Mouse (Mus musculus) limb, embryonic 11.5 days (tissue): ENCODE data around the gene Trmt10c. TPM values are rescaled to one million over a fixed set of nuclear protein-coding genes. Genes with fewer than 3 reads are reported as not detected.
"Not testable (repeated sequence)": the region's sequence is repeated elsewhere in the genome, so short reads cannot be mapped to it uniquely, and the experiment has no call there.

Source experiments
- ATAC-seq: fragments of 200-750 bp; cut with Nextera tagmentation; 2 replicates; pipeline ENCODE4 v1.8.0; 2017; ENCODE audit warnings: low read depth; ENCODE audit not compliant: insufficient number of reproducible peaks, low FRiP score, low TSS enrichment
- DNase-seq: peaks from one replicate; pipeline ENCODE4 v3.0.0-alpha.2; 2015; ENCODE audit warnings: low spot score
- H3K27ac ChIP-seq: fragments of 300-500 bp; sonication (generic); replicated peaks from 2 replicates; pipeline ENCODE4 v1.5.1; 2014; ENCODE audit warnings: low read depth, mild to moderate bottlenecking, low read length
- H3K27me3 ChIP-seq: fragments of 300-500 bp; sonication (generic); 2 replicates; pipeline ENCODE4 v1.6.1; 2014; ENCODE audit warnings: mild to moderate bottlenecking, low read length, mixed read lengths; ENCODE audit not compliant: control insufficient read depth, insufficient read depth
- H3K36me3 ChIP-seq: fragments of 300-500 bp; sonication (generic); 2 replicates; pipeline ENCODE4 v1.6.1; 2014; ENCODE audit warnings: mild to moderate bottlenecking, low read length, moderate library complexity, mixed read lengths; ENCODE audit not compliant: control insufficient read depth, insufficient read depth
- H3K4me1 ChIP-seq: fragments of 300-500 bp; sonication (generic); 2 replicates; pipeline ENCODE4 v1.6.1; 2014; ENCODE audit warnings: low read length, mixed read lengths; ENCODE audit not compliant: control insufficient read depth, insufficient read depth
- H3K4me2 ChIP-seq: fragments of 300-500 bp; sonication (generic); 2 replicates; pipeline ENCODE4 v1.6.1; 2014; ENCODE audit warnings: low read depth, mild to moderate bottlenecking, moderate library complexity; ENCODE audit not compliant: severe bottlenecking
- H3K4me3 ChIP-seq: fragments of 300-500 bp; sonication (generic); 2 replicates; pipeline ENCODE4 v1.5.1; 2014; ENCODE audit warnings: low read depth, low read length
- H3K9ac ChIP-seq: fragments of 300-500 bp; sonication (generic); 2 replicates; pipeline ENCODE4 v1.6.1; 2014; ENCODE audit warnings: mild to moderate bottlenecking, low read length
- H3K9me3 ChIP-seq: fragments of 300-500 bp; sonication (generic); 2 replicates; pipeline ENCODE4 v1.6.1; 2016; ENCODE audit warnings: low read length; ENCODE audit not compliant: control insufficient read depth
- WGBS: fragments of 180-500 bp; shearing (Covaris S2); extraction: QIAGEN DNeasy Blood & Tissue Kit; methylation state at CpG from one replicate; pipeline ENCODE4 v1.1.7; 2014; 5-methylcytosine and 5-hydroxymethylcytosine counted together
- polyA plus RNA-seq: library from polyadenylated mRNA; unstranded; fragments of >200 nt; fragmentation: Nextera tagmentation; extraction: Ambion mirVana; gene quantifications from 2 replicates; pipeline ENCODE4 v1.2.1, GENCODE M21; 2014

The Trmt10c gene
- polyA plus RNA-seq, 1 experiment from 2014 or later: 35.7 TPM

DNA sequence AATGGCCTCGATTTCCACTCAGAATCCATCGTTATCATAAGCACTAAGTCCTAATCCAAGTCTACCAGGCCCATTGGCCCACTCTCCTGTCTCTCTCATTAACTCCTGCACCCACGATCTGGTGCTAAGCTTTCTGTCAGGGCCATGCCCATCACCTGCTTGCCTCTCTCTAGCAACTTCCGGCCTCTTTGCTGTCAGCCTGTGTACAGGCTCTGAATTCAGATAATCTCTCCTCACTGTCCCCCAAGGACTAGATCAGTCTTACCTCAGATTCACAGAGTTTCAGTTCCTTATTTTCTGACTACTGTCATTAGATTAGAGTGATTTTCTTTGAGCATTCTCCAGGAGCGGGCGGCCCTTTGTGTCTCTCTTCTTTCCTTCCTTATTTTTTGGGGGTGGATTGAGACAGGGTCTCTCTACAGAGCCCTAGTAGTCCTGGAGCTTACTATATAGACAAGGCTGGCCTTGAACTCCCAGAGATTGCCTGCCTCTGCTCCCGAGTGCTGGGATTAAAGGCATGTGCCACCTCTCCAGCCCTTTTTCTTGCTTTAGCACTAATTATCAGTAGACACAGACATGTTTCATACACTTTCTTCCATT lies 24.5 kb upstream of the Trmt10c start:
- Histone ChIP-seq H3K4me3 (no peak overlapping the region), H3K4me2 (no peak overlapping the region), H3K27me3 (no peaks in the 10 kb centered on the region), H3K9me3 (no peaks in the 10 kb centered on the region), H3K27ac (no peak overlapping the region), H3K36me3 (no peaks in the 10 kb centered on the region), H3K4me1 (no peaks in the 10 kb centered on the region), H3K9ac (no peak overlapping the region)
- ATAC-seq (no peak), DNase-seq (no peak)
- WGBS: 76% methylated on average over 7 of the region's 7 CpGs

DNA sequence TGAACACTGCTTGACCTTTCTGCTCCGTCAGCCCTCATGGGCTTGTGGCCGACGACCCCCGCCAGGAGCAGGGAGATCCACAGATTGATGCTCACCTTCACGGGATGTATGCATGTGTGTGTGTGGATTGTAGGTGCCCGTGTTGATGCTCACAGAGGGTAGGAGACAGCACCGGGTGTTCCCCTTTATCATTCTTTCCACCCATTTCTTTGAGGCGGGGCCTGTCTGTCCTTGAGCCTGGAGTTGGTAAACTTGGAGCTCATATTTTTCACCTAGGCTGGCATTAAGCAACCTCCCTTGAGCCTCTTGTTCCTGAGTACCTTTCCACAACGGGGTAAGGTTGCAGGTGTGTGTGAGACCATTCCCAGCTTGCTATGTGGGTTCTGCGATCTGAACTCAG lies 20.5 kb upstream of the Trmt10c start:
- DNase-seq: no peak
- Histone ChIP-seq H3K9ac (no peak overlapping the region), H3K9me3 (no peaks in the 10 kb centered on the region), H3K36me3 (no peaks in the 10 kb centered on the region), H3K27ac (no peak overlapping the region), H3K4me1 (no peaks in the 10 kb centered on the region), H3K27me3 (no peaks in the 10 kb centered on the region), H3K4me3 (no peak overlapping the region), H3K4me2 (no peak overlapping the region)
- 91% methylated on average over 10 of the region's 10 CpGs for WGBS
- ATAC-seq: no peak

DNA sequence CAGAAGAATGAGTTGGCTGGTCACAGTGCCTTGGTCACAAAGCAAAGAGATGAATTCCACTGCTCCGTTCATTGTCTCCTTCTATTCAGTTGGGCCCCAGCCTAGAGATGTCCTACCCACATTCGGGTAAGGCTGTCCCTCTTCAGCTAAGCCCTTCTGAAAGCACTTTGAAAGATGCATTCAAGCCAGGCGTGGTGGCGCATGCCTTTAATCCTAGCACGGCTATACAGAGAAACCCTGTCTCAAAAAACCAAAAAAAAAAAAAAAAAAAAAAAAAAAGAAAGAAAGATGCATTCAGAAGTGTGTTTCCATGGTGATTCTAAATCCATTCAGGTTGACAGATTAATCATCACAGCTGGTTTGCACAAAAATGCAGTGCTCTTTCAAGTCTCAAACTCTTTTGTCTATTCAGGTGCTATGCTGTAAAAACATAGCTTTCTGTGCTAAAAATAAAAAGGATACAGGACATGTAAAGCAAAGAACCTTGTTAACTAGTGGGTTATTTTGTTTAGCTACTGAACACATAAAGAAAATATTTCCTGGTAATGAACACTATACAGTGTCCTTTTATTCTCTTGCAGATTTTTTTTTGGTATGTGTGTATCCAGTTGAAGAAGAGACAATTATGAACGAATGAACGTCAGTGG lies 19.4 kb upstream of the Trmt10c start:
- Histone ChIP-seq H3K36me3 (no peaks in the 10 kb centered on the region), H3K4me1 (no peaks in the 10 kb centered on the region), H3K27me3 (no peaks in the 10 kb centered on the region), H3K4me3 (no peak overlapping the region), H3K4me2 (no peak overlapping the region), H3K27ac (no peak overlapping the region), H3K9ac (no peak overlapping the region), H3K9me3 (no peaks in the 10 kb centered on the region)
- DNase-seq (no peak), ATAC-seq (no peak)
- WGBS: 80% methylated on average over 7 of the region's 7 CpGs

DNA sequence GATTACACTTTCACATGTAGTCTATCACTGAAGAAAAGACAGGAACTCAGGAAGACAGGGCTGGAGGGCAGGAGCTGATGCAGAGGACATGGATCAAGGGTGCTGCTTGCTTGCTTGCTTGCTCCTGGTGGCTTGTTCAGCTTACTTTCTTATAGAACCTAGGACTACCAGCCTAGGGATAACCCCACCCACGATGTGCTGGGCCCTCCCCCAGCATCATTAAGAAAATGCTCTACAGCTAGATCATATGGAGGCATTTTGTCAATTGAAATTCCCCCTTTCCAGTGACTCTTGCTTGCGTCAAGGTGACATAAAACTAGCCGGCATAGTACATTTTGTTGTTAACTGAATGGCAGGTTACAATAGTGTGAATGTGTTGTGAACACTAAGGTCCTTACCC lies 18.3 kb upstream of the Trmt10c start:
- H3K4me2 ChIP-seq: no peak overlapping the region
- no peak for DNase-seq
- no peak for ATAC-seq
- no peaks in the 10 kb centered on the region for H3K27me3 ChIP-seq
- H3K9ac ChIP-seq: no peak overlapping the region
- no peak overlapping the region for H3K4me3 ChIP-seq
- H3K9me3 ChIP-seq: no peaks in the 10 kb centered on the region
- no peak overlapping the region for H3K27ac ChIP-seq
- no peaks in the 10 kb centered on the region for H3K4me1 ChIP-seq
- H3K36me3 ChIP-seq: no peaks in the 10 kb centered on the region
- 78% methylated on average over 3 of the region's 3 CpGs for WGBS

DNA sequence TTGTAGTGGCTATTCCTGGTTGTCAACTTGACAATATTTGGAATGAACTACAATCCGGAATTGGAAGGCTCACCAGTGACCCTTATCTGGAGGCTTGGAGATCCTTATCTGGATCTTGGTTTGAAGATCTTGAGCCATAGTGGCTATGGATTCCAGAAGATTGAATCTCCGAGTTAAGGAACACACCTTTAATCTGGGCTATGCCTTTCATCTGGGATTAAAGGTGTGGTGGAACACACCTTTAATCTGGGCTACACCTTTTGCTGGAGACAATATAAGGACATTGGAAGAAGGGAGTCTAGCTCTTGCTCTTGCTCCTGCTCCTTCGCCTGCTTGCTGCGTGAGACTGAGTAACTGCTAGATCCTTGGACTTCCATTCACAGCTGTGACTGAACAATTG lies 10.4 kb upstream of the Trmt10c start, which contains the start of gene Senp7:
Gene Senp7, plus strand, starts transcription at position 301 of the 400 bp plus-strand sequence.
- H3K27ac ChIP-seq, H3K4me2 ChIP-seq, DNase-seq, H3K27me3 ChIP-seq, H3K36me3 ChIP-seq, H3K4me3 ChIP-seq, H3K9me3 ChIP-seq, H3K9ac ChIP-seq, ATAC-seq, H3K4me1 ChIP-seq: not testable (repeated sequence)
- WGBS: no CpG with 5 or more reads among the region's 4 CpGs

DNA sequence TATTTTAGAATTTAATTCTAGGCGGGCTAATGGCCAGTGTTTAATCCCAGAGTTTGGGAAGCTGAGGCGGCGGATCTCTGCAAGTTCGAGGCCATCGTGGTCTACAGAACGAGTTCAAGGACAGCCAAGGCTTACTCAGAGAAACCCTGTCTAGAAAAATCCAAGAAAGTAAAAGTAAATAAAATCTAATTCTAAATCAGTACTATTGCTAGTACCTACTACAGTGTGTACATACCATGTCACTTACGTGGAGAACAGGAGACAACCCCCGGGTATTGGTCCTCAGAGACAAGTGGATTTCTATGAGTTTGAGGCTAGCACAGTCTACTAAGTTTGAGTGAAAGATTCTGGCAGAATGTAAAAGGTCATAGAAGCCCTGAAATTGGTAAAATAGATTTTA lies 471 bp upstream of the Trmt10c start:
- Histone ChIP-seq H3K9ac (peak overlapping the region; percentile 85), H3K9me3 (no peaks in the 10 kb centered on the region)
- no peak for DNase-seq

DNA sequence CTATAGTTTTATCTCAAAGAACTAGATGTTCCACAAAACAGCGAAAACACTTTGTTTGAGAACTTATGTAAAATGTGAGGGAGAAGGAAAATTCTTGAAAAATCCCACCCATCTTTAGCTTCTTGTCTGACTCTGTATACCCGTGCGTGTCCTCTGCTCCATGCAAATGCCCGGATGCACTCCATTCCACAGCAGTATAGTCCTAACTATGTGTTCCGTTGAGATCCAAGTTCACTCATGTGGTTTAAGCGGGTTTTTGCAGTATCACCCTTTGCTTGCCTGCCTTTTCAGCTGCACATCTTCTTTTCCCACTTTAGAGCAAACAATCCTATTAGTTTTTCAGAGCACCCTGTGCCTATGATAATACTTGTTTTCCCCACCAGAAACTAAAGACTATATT lies 1.1 kb downstream of the Trmt10c start:
- peak overlapping the region; percentile 62 for H3K4me2 ChIP-seq
- no peaks in the 10 kb centered on the region for H3K27me3 ChIP-seq
- peak overlapping the region; percentile 3; the same call in 1 of the 2 replicates for H3K9ac ChIP-seq
- WGBS: 61% methylated on average over 6 of the region's 6 CpGs
- no peak overlapping the region for H3K27ac ChIP-seq
- ATAC-seq: no peak
- DNase-seq: no peak
- H3K36me3 ChIP-seq: peaks cover 5% of the 10 kb centered on the region
- H3K4me3 ChIP-seq: peak overlapping the region; percentile 82
- no peaks in the 10 kb centered on the region for H3K9me3 ChIP-seq
- H3K4me1 ChIP-seq: peaks cover 4% of the 10 kb centered on the region; the same call in 1 of the 2 replicates

More for the DNA sequence above, 471 bp upstream of the Trmt10c start:
- Histone ChIP-seq H3K27me3 (no peaks in the 10 kb centered on the region), H3K36me3 (peaks cover 2% of the 10 kb centered on the region; the same call in 1 of the 2 replicates), H3K4me2 (peak overlapping the region; percentile 43), H3K4me3 (peak overlapping the region; percentile 82), H3K27ac (peak overlapping the region; percentile 75), H3K4me1 (peaks cover 4% of the 10 kb centered on the region; the same call in 1 of the 2 replicates)
- peak; percentile 22 for ATAC-seq
- 30% methylated on average over 8 of the region's 8 CpGs for WGBS

DNA sequence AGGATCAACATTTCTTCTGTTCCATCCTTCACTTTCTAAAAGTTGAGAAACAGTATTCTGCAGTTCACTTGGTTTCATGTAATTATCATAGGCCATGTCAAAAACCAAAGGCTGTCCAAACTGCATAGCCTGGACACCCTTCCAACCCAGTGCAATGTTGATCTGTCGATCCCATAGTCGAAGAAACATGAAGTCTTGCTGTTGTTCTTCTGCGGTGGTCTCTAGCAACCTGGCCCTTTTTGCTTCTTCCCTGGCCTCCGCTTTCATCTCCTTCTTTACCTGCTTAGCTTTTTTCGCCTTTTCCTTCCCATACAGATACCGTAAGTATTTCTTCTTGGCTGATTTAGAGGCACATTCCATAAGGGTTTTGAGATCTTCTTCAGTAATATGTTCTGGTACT lies 3.1 kb downstream of the Trmt10c start:
- H3K9ac ChIP-seq: no peak overlapping the region
- WGBS: 97% methylated on average over 6 of the region's 6 CpGs
- H3K4me2 ChIP-seq: no peak overlapping the region
- no peak overlapping the region for H3K4me3 ChIP-seq
- H3K4me1 ChIP-seq: peaks cover 4% of the 10 kb centered on the region; the same call in 1 of the 2 replicates
- DNase-seq (no peak), ATAC-seq (no peak)
- peaks cover 5% of the 10 kb centered on the region for H3K36me3 ChIP-seq
- H3K27me3 ChIP-seq: no peaks in the 10 kb centered on the region
- no peak overlapping the region for H3K27ac ChIP-seq
- no peaks in the 10 kb centered on the region for H3K9me3 ChIP-seq
